Mouse (Mus musculus) heart, embryonic 12.5 days (tissue): ENCODE data around the gene A430033K04Rik. TPM values are rescaled to one million over a fixed set of nuclear protein-coding genes. Genes with fewer than 3 reads are reported as not detected.
A peak's percentile ranks its signal among the peaks of the same experiment; 100 is the strongest.

Source experiments
- ATAC-seq: fragments of 200-750 bp; cut with Nextera tagmentation; 2 replicates; pipeline ENCODE4 v1.8.0; 2017; ENCODE audit warnings: moderate TSS enrichment, moderate library complexity; ENCODE audit not compliant: insufficient number of reproducible peaks, low FRiP score
- H3K27ac ChIP-seq: fragments of 300-500 bp; sonication (generic); 2 replicates; pipeline ENCODE4 v1.5.1; 2016; ENCODE audit warnings: mild to moderate bottlenecking, moderate library complexity; ENCODE audit not compliant: poor library complexity, severe bottlenecking
- H3K27me3 ChIP-seq: fragments of 300-500 bp; sonication (generic); replicated peaks from 2 replicates; pipeline ENCODE4 v1.6.1; 2016; ENCODE audit warnings: mild to moderate bottlenecking, moderate library complexity
- H3K36me3 ChIP-seq: fragments of 300-500 bp; sonication (generic); 2 replicates; pipeline ENCODE4 v1.6.1; 2016; ENCODE audit warnings: mild to moderate bottlenecking, moderate library complexity
- H3K4me1 ChIP-seq: fragments of 300-500 bp; sonication (generic); replicated peaks from 2 replicates; pipeline ENCODE4 v1.6.1; 2016; ENCODE audit warnings: mild to moderate bottlenecking
- H3K4me2 ChIP-seq: fragments of 300-500 bp; sonication (generic); 2 replicates; pipeline ENCODE4 v1.6.1; 2016; ENCODE audit warnings: mild to moderate bottlenecking, moderate library complexity
- H3K4me3 ChIP-seq: fragments of 300-500 bp; sonication (generic); 2 replicates; pipeline ENCODE4 v1.5.1; 2016; ENCODE audit warnings: mild to moderate bottlenecking
- H3K9ac ChIP-seq: fragments of 300-500 bp; sonication (generic); 2 replicates; pipeline ENCODE4 v1.6.1; 2016; ENCODE audit warnings: mild to moderate bottlenecking, moderate library complexity
- H3K9me3 ChIP-seq: fragments of 300-500 bp; sonication (generic); replicated peaks from 2 replicates; pipeline ENCODE4 v1.6.1; 2016; ENCODE audit warnings: mild to moderate bottlenecking, moderate library complexity
- WGBS: fragments of 180-500 bp; shearing (Covaris S2); methylation state at CpG from one replicate; pipeline ENCODE4 v1.1.7; 2016; 5-methylcytosine and 5-hydroxymethylcytosine counted together
- polyA plus RNA-seq: library from polyadenylated mRNA; unstranded; fragments of >200 nt; fragmentation: Nextera tagmentation; extraction: Ambion mirVana; gene quantifications from 2 replicates; pipeline ENCODE4 v1.2.1, GENCODE M21; 2016

Gene A430033K04Rik
- polyA plus RNA-seq, 1 experiment from 2014 or later = 7.3 TPM

GRCm38 (mm10) chr5:138656477-138657156 is 34.0 kb downstream of the A430033K04Rik start:
- WGBS = 13% methylated on average over 2 of the region's 2 CpGs
- no peaks in the 10 kb centered on the region for H3K9me3 ChIP-seq
- no peaks in the 10 kb centered on the region for H3K27me3 ChIP-seq
- no peak overlapping the region for H3K4me3 ChIP-seq
- no peak overlapping the region for H3K4me2 ChIP-seq
- 0 out of 2 replicates have a peak, but pooled peaks cover under 1% of the 10 kb centered on the region for H3K36me3 ChIP-seq
- no peaks in the 10 kb centered on the region for H3K4me1 ChIP-seq
- peak; percentile 71; the same call in 1 of the 2 replicates for ATAC-seq
- H3K9ac ChIP-seq = no peak overlapping the region
- no peak overlapping the region for H3K27ac ChIP-seq

DNA sequence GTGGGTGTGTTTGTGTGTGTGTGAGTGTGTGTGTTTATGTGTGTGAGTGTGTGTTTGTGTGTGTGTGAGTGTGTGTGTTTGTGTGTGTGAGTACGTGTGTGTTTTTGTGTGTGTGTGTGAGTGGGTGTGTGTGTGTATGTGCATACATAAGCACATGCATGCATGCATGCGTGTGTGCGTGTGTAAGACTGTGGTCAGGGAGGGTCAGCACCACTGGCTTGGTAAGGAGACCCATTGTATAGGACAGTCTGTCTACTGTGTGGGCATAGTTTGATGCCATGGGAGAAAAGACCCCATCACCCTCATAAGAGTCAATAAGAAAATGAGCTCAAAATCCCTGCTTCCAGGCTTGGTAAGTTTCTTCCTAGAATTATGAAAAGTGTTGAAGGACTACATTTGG is 34.7 kb downstream of the A430033K04Rik start:
- WGBS = 79% methylated on average over 3 of the region's 3 CpGs
- no peak overlapping the region for H3K4me3 ChIP-seq
- no peak overlapping the region for H3K4me2 ChIP-seq
- no peaks in the 10 kb centered on the region for H3K27me3 ChIP-seq
- H3K27ac ChIP-seq = no peak overlapping the region
- no peaks in the 10 kb centered on the region for H3K36me3 ChIP-seq
- H3K4me1 ChIP-seq = no peaks in the 10 kb centered on the region
- no peak for ATAC-seq
- no peak overlapping the region for H3K9ac ChIP-seq
- no peaks in the 10 kb centered on the region for H3K9me3 ChIP-seq

DNA sequence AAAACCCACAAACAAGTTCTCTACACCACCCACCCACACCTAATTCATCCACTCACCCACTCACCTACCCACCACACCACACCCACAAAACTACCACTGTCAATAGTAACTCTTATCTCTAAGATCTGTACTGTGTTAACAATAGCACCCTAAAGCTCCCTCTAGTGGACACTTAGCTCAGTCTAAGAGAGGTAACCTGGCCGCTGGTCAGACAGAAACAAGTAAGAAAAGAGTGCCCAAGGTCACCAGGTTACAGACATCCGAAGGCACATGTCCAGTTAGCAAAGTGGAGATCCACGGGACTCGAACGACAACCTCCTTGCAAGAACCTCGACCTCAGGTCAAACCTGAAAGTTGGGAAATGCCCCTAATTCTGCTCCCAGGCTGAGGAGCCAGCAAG is 35.2 kb downstream of the A430033K04Rik start:
- WGBS = 36% methylated on average over 6 of the region's 6 CpGs
- Histone ChIP-seq H3K4me1 (no peaks in the 10 kb centered on the region), H3K9ac (no peak overlapping the region), H3K4me3 (no peak overlapping the region), H3K27me3 (no peaks in the 10 kb centered on the region), H3K36me3 (no peaks in the 10 kb centered on the region), H3K27ac (no peak overlapping the region), H3K9me3 (no peaks in the 10 kb centered on the region), H3K4me2 (no peak overlapping the region)
- no peak for ATAC-seq

GRCm38 (mm10) chr5:138658922-138659321 is 36.3 kb downstream of the A430033K04Rik start:
- no peak overlapping the region for H3K9ac ChIP-seq
- WGBS = 19% methylated on average over 5 of the region's 5 CpGs
- no peak overlapping the region for H3K4me2 ChIP-seq
- no peaks in the 10 kb centered on the region for H3K9me3 ChIP-seq
- no peaks in the 10 kb centered on the region for H3K4me1 ChIP-seq
- H3K4me3 ChIP-seq = no peak overlapping the region
- no peak overlapping the region for H3K27ac ChIP-seq
- no peaks in the 10 kb centered on the region for H3K36me3 ChIP-seq
- no peaks in the 10 kb centered on the region for H3K27me3 ChIP-seq
- ATAC-seq = no peak

DNA sequence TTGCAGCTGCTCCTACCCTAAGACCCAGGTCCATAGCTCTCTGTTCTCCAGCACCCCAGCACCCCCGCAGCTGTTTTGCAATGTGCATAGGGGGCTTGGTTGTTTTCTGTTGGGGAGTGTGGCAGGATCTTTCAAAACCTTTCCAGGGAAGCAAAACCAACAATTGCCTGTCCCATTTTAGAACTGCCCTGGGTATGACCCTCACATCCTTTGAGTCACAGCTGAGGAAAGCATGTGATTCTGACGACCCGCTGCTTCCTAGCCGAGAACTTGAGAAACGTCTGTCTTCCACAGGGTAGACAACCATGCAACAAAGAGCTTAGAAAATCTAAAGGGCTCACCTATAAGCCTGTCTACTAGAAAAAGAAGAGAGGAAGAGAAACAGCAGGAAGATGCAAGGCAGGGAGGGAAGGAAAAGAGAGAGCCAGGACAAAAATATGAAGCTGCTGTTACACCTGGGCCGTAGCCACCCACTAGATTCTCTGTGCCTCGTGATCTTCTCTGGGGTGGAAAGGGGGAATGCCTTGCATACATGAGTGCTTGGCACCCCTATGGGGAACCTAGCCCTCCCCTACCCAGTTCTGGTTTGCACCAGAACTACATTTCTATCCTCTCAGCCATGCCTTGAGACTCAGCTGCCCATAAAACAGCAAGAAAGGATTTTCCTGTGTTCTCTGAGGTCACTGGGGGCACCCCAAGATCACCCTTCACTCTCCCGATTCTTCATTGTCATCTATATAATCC is 60.5 kb downstream of the A430033K04Rik start:
- Histone ChIP-seq H3K4me3 (no peak overlapping the region), H3K9ac (no peak overlapping the region), H3K27ac (no peak overlapping the region), H3K9me3 (no peaks in the 10 kb centered on the region), H3K27me3 (no peaks in the 10 kb centered on the region), H3K36me3 (no peaks in the 10 kb centered on the region), H3K4me2 (no peak overlapping the region), H3K4me1 (peaks cover 7% of the 10 kb centered on the region)
- ATAC-seq = no peak
- 39% methylated on average over 8 of the region's 8 CpGs for WGBS

GRCm38 (mm10) chr5:138683821-138684220 is 61.2 kb downstream of the A430033K04Rik start:
- Histone ChIP-seq H3K9ac (no peak overlapping the region), H3K9me3 (no peaks in the 10 kb centered on the region), H3K4me3 (no peak overlapping the region), H3K36me3 (no peaks in the 10 kb centered on the region), H3K27ac (no peak overlapping the region), H3K4me2 (no peak overlapping the region), H3K27me3 (no peaks in the 10 kb centered on the region), H3K4me1 (peaks cover 7% of the 10 kb centered on the region)
- 96% methylated on average over 7 of the region's 7 CpGs for WGBS
- ATAC-seq = no peak

DNA sequence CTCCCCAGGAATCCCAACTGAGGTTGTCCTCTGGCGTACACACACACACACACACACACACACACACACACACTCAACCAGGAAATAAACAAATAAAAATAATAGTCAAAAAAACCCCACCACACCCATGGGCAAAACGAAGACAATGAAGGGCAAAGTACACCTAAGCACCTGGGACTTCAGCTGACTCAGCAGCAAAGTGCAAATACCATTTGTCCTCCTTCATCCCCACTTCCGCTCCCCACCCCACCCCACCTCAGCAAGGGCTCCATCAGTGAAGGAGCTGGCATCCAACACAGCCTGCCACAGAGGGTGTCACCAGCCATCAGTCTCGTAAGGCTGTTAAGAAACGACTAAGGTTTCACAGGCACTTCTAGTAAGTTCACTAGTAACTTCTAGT is 64.8 kb downstream of the A430033K04Rik start:
- no peak for ATAC-seq
- Histone ChIP-seq H3K9ac (no peak overlapping the region), H3K4me1 (peaks cover 7% of the 10 kb centered on the region), H3K27me3 (no peaks in the 10 kb centered on the region), H3K4me3 (no peak overlapping the region), H3K27ac (no peak overlapping the region), H3K36me3 (no peaks in the 10 kb centered on the region), H3K9me3 (no peaks in the 10 kb centered on the region), H3K4me2 (no peak overlapping the region)
- WGBS = 58% methylated on average over 5 of the region's 5 CpGs

DNA sequence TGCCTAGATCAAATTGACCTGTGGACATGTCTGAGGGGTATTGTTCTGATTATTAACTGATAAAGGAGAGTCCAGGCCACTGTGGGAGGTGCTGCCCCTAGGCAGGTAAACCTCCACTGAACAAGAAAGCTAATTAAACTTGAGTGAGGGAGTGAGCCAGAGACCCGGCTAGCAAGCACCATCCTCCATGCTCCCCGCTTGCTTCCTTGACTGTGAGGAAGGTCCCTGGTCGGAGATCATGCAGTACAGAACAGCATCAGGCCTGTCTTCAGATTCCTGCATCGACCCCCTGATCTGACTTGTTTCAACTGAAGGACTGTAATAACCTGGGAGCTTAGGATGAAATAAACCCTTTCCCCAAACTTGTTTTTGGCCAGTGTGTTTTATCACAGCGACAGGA is 66.6 kb downstream of the A430033K04Rik start:
- 64% methylated on average over 5 of the region's 5 CpGs for WGBS
- no peaks in the 10 kb centered on the region for H3K36me3 ChIP-seq
- no peak overlapping the region for H3K4me3 ChIP-seq
- no peaks in the 10 kb centered on the region for H3K4me1 ChIP-seq
- H3K27me3 ChIP-seq = no peaks in the 10 kb centered on the region
- no peak for ATAC-seq
- 0 out of 2 replicates have a peak, but pooled peaks cover 5% of the 10 kb centered on the region for H3K9me3 ChIP-seq
- H3K9ac ChIP-seq = no peak overlapping the region
- no peak overlapping the region for H3K4me2 ChIP-seq
- no peak overlapping the region for H3K27ac ChIP-seq

DNA sequence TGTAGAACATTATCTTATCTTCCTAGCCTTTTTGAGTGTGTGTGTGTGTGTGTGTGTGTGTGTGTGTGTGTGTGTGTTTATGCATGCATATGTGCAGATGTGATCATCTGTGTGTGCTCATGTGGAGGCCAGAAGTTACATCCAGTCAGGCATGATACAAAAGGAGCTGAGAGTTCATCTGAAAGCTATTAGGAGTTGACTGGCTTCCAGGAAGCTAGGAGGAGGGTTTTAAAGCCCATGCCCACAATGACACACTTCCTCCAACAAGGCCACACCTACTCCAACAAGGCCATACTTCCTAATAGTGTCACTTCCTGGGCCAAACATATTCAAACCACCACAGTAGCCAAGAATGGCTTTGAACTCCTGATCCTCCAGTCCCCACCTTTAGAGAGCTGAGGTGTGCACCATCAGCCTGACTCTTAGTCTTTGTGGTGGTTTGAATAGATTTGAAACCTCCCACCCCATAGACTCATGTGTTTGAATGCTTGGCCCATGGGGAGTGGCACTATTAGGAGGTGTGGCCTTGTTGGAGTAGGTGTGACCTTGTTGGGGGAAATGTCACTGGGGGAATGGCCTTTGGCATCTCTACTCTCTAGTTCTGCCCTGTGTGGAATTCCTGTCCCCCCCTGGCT is 70.4 kb downstream of the A430033K04Rik start:
- H3K27me3 ChIP-seq = no peaks in the 10 kb centered on the region

GRCm38 (mm10) chr5:138694036-138694435 is 71.4 kb downstream of the A430033K04Rik start:
- H3K27ac ChIP-seq = no peak overlapping the region
- 43% methylated on average over 2 of the region's 2 CpGs for WGBS
- H3K4me2 ChIP-seq = no peak overlapping the region
- 0 out of 2 replicates have a peak, but pooled peaks cover 5% of the 10 kb centered on the region for H3K9me3 ChIP-seq
- no peaks in the 10 kb centered on the region for H3K36me3 ChIP-seq
- H3K4me1 ChIP-seq = peaks cover 14% of the 10 kb centered on the region
- H3K4me3 ChIP-seq = no peak overlapping the region
- ATAC-seq = no peak
- H3K9ac ChIP-seq = no peak overlapping the region
- no peaks in the 10 kb centered on the region for H3K27me3 ChIP-seq

More for the DNA sequence above, 70.4 kb downstream of the A430033K04Rik start:
- H3K4me1 ChIP-seq = peaks cover 10% of the 10 kb centered on the region
- no peak overlapping the region for H3K4me3 ChIP-seq
- ATAC-seq = no peak
- H3K9ac ChIP-seq = no peak overlapping the region
- H3K27ac ChIP-seq = no peak overlapping the region
- no peak overlapping the region for H3K4me2 ChIP-seq
- H3K36me3 ChIP-seq = no peaks in the 10 kb centered on the region
- 0 out of 2 replicates have a peak, but pooled peaks cover 5% of the 10 kb centered on the region for H3K9me3 ChIP-seq

- Histone ChIP-seq H3K4me3 (no peak overlapping the region), H3K4me1 (peaks cover 14% of the 10 kb centered on the region), H3K27ac (no peak overlapping the region), H3K9ac (no peak overlapping the region), H3K4me2 (no peak overlapping the region), H3K27me3 (no peaks in the 10 kb centered on the region), H3K36me3 (no peaks in the 10 kb centered on the region), H3K9me3 (0 out of 2 replicates have a peak, but pooled peaks cover 5% of the 10 kb centered on the region)
- WGBS = 45% methylated on average over 4 of the region's 4 CpGs
- ATAC-seq = no peak
Measured at GRCm38 (mm10) chr5:138694496-138695167, 72.0 kb downstream of the A430033K04Rik start.
